Mouse (Mus musculus): ENCODE measurements around the gene Ubqln4. TPM values are rescaled to one million over a fixed set of nuclear protein-coding genes. Genes with fewer than 3 reads are reported as not detected.
"Not testable (repeated sequence)": the region's sequence is repeated elsewhere in the genome, so short reads cannot be mapped to it uniquely, and the experiment has no call there.

The Ubqln4 gene
- polyA plus RNA-seq, 1 experiment from 2014 or later, result 68.5 TPM

- Histone ChIP-seq H3K27ac (ENCODE audit: low read depth) (no peak overlapping the region), H3K4me1 (ENCODE audit: insufficient read depth) (no peaks in the 10 kb centered on the region), H3K27me3 (ENCODE audit: insufficient read depth, low read length) (no peaks in the 10 kb centered on the region), H3K9ac (no peak overlapping the region), H3K9me3 (ENCODE audit: low read depth, low read length) (no peaks in the 10 kb centered on the region), H3K36me3 (ENCODE audit: insufficient read depth) (peaks cover 24% of the 10 kb centered on the region), H3K4me2 (no peak overlapping the region), H3K4me3 (ENCODE audit: low read depth, low read length) (no peak overlapping the region)
- ATAC-seq (ENCODE audit: insufficient read depth) (no peak), DNase-seq (no peak)
- WGBS, result 64% methylated on average over 2 of the region's 2 CpGs
- TF ChIP-seq CTCF (IDR thresholded peaks at IDR 0.05; ENCODE audit: low read depth), result no peak
Measured at GRCm38 (mm10) chr3:88572835-88573234, 19.3 kb downstream of the Ubqln4 start.

GRCm38 (mm10) chr3:88573810-88574209 lies 20.3 kb downstream of the Ubqln4 start:
- TF ChIP-seq CTCF (IDR thresholded peaks at IDR 0.05; ENCODE audit: low read depth), result no peak
- ATAC-seq (ENCODE audit: insufficient read depth) (no peak), DNase-seq (no peak)
- H3K36me3 ChIP-seq (ENCODE audit: insufficient read depth), result peaks cover 14% of the 10 kb centered on the region
- H3K27me3 ChIP-seq (ENCODE audit: insufficient read depth, low read length), result no peaks in the 10 kb centered on the region
- no peak overlapping the region for H3K4me3 ChIP-seq (ENCODE audit: low read depth, low read length)
- H3K27ac ChIP-seq (ENCODE audit: low read depth), result no peak overlapping the region
- H3K4me2 ChIP-seq, result no peak overlapping the region
- no peaks in the 10 kb centered on the region for H3K4me1 ChIP-seq (ENCODE audit: insufficient read depth)
- WGBS, result 79% methylated on average over 2 of the region's 2 CpGs
- H3K9ac ChIP-seq, result no peak overlapping the region
- no peaks in the 10 kb centered on the region for H3K9me3 ChIP-seq (ENCODE audit: low read depth, low read length)

- Histone ChIP-seq H3K27ac (ENCODE audit: low read depth) (no peak within 1 kb of the TSS), H3K4me2 (no peak within 1 kb of the TSS), H3K27me3 (ENCODE audit: insufficient read depth, low read length) (no peaks in the 10 kb centered on the region), H3K4me1 (ENCODE audit: insufficient read depth) (no peaks in the 10 kb centered on the region), H3K9ac (no peak within 1 kb of the TSS), H3K9me3 (ENCODE audit: low read depth, low read length) (no peaks in the 10 kb centered on the region), H3K36me3 (ENCODE audit: insufficient read depth) (no peaks in the 10 kb centered on the region), H3K4me3 (ENCODE audit: low read depth, low read length) (no peak within 1 kb of the TSS)
- 83% methylated on average over 3 of the region's 3 CpGs for WGBS
- ATAC-seq (ENCODE audit: insufficient read depth) (no peak), DNase-seq (no peak)
- no peak for TF ChIP-seq CTCF (IDR thresholded peaks at IDR 0.05; ENCODE audit: low read depth)
Measured at GRCm38 (mm10) chr3:88575540-88575939, 22.0 kb downstream of the Ubqln4 start, which contains the start of gene Ssr2. TSS of gene Ssr2 (plus strand) at chr3:88575876.

- not testable (repeated sequence) for H3K27me3 ChIP-seq (ENCODE audit: insufficient read depth, low read length); H3K9ac ChIP-seq; DNase-seq; H3K4me3 ChIP-seq (ENCODE audit: low read depth, low read length); H3K27ac ChIP-seq (ENCODE audit: low read depth); H3K9me3 ChIP-seq (ENCODE audit: low read depth, low read length); H3K4me1 ChIP-seq (ENCODE audit: insufficient read depth); ATAC-seq (ENCODE audit: insufficient read depth); H3K4me2 ChIP-seq
- 80% methylated on average over 5 of the region's 5 CpGs for WGBS
- peaks cover 17% of the 10 kb centered on the region; the same call in 1 of the 2 replicates for H3K36me3 ChIP-seq (ENCODE audit: insufficient read depth)
Measured at GRCm38 (mm10) chr3:88577846-88578245, 24.3 kb downstream of the Ubqln4 start.

- Histone ChIP-seq H3K4me2 (peak overlapping the region; percentile 74), H3K4me1 (ENCODE audit: insufficient read depth) (no peaks in the 10 kb centered on the region), H3K4me3 (ENCODE audit: low read depth, low read length) (peak overlapping the region; percentile 88), H3K36me3 (ENCODE audit: insufficient read depth) (peaks cover 26% of the 10 kb centered on the region), H3K27me3 (ENCODE audit: insufficient read depth, low read length) (no peaks in the 10 kb centered on the region), H3K9me3 (ENCODE audit: low read depth, low read length) (no peaks in the 10 kb centered on the region), H3K9ac (peak overlapping the region; percentile 87; the same call in 1 of the 2 replicates), H3K27ac (ENCODE audit: low read depth) (no peak overlapping the region)
- TF ChIP-seq CTCF (IDR thresholded peaks at IDR 0.05; ENCODE audit: low read depth), result no peak
- ATAC-seq (ENCODE audit: insufficient read depth), result peak; percentile 26; the same call in 1 of the 2 replicates
- 45% methylated on average over 8 of the region's 8 CpGs for WGBS
- DNase-seq, result no peak
Measured at GRCm38 (mm10) chr3:88578498-88579424, 25.2 kb downstream of the Ubqln4 start.

GRCm38 (mm10) chr3:88579454-88580117 lies 26.0 kb downstream of the Ubqln4 start:
- H3K36me3 ChIP-seq (ENCODE audit: insufficient read depth), result peaks cover 32% of the 10 kb centered on the region
- peak overlapping the region; percentile 87 for H3K9ac ChIP-seq
- no peaks in the 10 kb centered on the region for H3K27me3 ChIP-seq (ENCODE audit: insufficient read depth, low read length)
- DNase-seq (peak; percentile 90), ATAC-seq (ENCODE audit: insufficient read depth) (peak; percentile 90)
- TF ChIP-seq CTCF (IDR thresholded peaks at IDR 0.05; ENCODE audit: low read depth), result no peak
- peak overlapping the region; percentile 58 for H3K27ac ChIP-seq (ENCODE audit: low read depth)
- WGBS, result under 1% methylated on average over 34 of the region's 34 CpGs
- H3K4me2 ChIP-seq, result peak overlapping the region; percentile 74
- no peaks in the 10 kb centered on the region for H3K9me3 ChIP-seq (ENCODE audit: low read depth, low read length)
- peak overlapping the region; percentile 88 for H3K4me3 ChIP-seq (ENCODE audit: low read depth, low read length)
- H3K4me1 ChIP-seq (ENCODE audit: insufficient read depth), result no peaks in the 10 kb centered on the region

GRCm38 (mm10) chr3:88585769-88586168 lies 32.2 kb downstream of the Ubqln4 start:
- Histone ChIP-seq H3K36me3 (ENCODE audit: insufficient read depth) (peaks cover 66% of the 10 kb centered on the region), H3K9me3 (ENCODE audit: low read depth, low read length) (no peaks in the 10 kb centered on the region), H3K4me1 (ENCODE audit: insufficient read depth) (no peaks in the 10 kb centered on the region), H3K4me3 (ENCODE audit: low read depth, low read length) (no peak overlapping the region), H3K27me3 (ENCODE audit: insufficient read depth, low read length) (no peaks in the 10 kb centered on the region), H3K27ac (ENCODE audit: low read depth) (0 out of 2 replicates have a peak overlapping the region, but pooled peaks have one; percentile 34), H3K9ac (no peak overlapping the region), H3K4me2 (no peak overlapping the region)
- DNase-seq (peak; percentile 57), ATAC-seq (ENCODE audit: insufficient read depth) (peak; percentile 58)
- 75% methylated on average over 6 of the region's 6 CpGs for WGBS
- TF ChIP-seq CTCF (IDR thresholded peaks at IDR 0.05; ENCODE audit: low read depth), result no peak

Data from lung, embryonic 14.5 days (tissue).